Mouse (Mus musculus): ENCODE data around the gene Olfr586. TPM values are rescaled to one million over a fixed set of nuclear protein-coding genes. Genes with fewer than 3 reads are reported as not detected.

Gene Olfr586
- not detected in 2 replicates for polyA plus RNA-seq (2011; ENCODE audit: insufficient read length, low read depth, missing spikeins)

GRCm38 (mm10) chr7:103125538-103125937, at the start of gene Olfr586:
Olfr586 (minus strand) TSS chr7:103125638.
- H3K27ac ChIP-seq (ENCODE audit: insufficient read depth, low read length) = no peak within 1 kb of the TSS

GRCm38 (mm10) chr7:103169697-103170096, 44.3 kb upstream of the Olfr586 start:
- TF ChIP-seq CTCF (IDR thresholded peaks at IDR 0.05; ENCODE audit: borderline replicate concordance, insufficient read depth, low read length) = no peak
- no peak for TF ChIP-seq POLR2A (IDR thresholded peaks at IDR 0.05; ENCODE audit: low read depth, low read length)
- no peaks in the 10 kb centered on the region for H3K4me1 ChIP-seq (ENCODE audit: control insufficient read depth, insufficient read depth, low read length)
- H3K27ac ChIP-seq (ENCODE audit: insufficient read depth, low read length) = no peak overlapping the region
- H3K4me3 ChIP-seq (ENCODE audit: insufficient read depth, low read length) = no peak overlapping the region

More at GRCm38 (mm10) chr7:103125538-103125937, at the start of gene Olfr586:
- TF ChIP-seq POLR2A (IDR thresholded peaks at IDR 0.05; ENCODE audit: low read depth, low read length) = no peak
- no peak for TF ChIP-seq CTCF (IDR thresholded peaks at IDR 0.05; ENCODE audit: borderline replicate concordance, insufficient read depth, low read length)
- Histone ChIP-seq H3K4me1 (ENCODE audit: control insufficient read depth, insufficient read depth, low read length) (no peaks in the 10 kb centered on the region), H3K4me3 (ENCODE audit: insufficient read depth, low read length) (no peak within 1 kb of the TSS)

- TF ChIP-seq CTCF (IDR thresholded peaks at IDR 0.05; ENCODE audit: borderline replicate concordance, insufficient read depth, low read length) (no peak), POLR2A (IDR thresholded peaks at IDR 0.05; ENCODE audit: low read depth, low read length) (no peak)
- H3K27ac ChIP-seq (ENCODE audit: insufficient read depth, low read length) = no peak within 1 kb of the TSS
- H3K4me1 ChIP-seq (ENCODE audit: control insufficient read depth, insufficient read depth, low read length) = no peaks in the 10 kb centered on the region
- no peak within 1 kb of the TSS for H3K4me3 ChIP-seq (ENCODE audit: insufficient read depth, low read length)
Measured at GRCm38 (mm10) chr7:103156256-103156655, 30.8 kb upstream of the Olfr586 start, which contains the start of gene Olfr589. Olfr589 (minus strand) TSS chr7:103156356.

GRCm38 (mm10) chr7:103140579-103140978, 15.1 kb upstream of the Olfr586 start, which contains the start of gene Olfr588-ps1:
Olfr588-ps1 (plus strand) TSS chr7:103140879.
- Histone ChIP-seq H3K4me1 (ENCODE audit: control insufficient read depth, insufficient read depth, low read length) (no peaks in the 10 kb centered on the region), H3K4me3 (ENCODE audit: insufficient read depth, low read length) (no peak within 1 kb of the TSS), H3K27ac (ENCODE audit: insufficient read depth, low read length) (no peak within 1 kb of the TSS)
- TF ChIP-seq CTCF (IDR thresholded peaks at IDR 0.05; ENCODE audit: borderline replicate concordance, insufficient read depth, low read length) = no peak
- no peak for TF ChIP-seq POLR2A (IDR thresholded peaks at IDR 0.05; ENCODE audit: low read depth, low read length)

GRCm38 (mm10) chr7:103119406-103119805, 6.0 kb downstream of the Olfr586 start:
- Histone ChIP-seq H3K4me1 (ENCODE audit: control insufficient read depth, insufficient read depth, low read length) (no peaks in the 10 kb centered on the region), H3K4me3 (ENCODE audit: insufficient read depth, low read length) (no peak overlapping the region), H3K27ac (ENCODE audit: insufficient read depth, low read length) (no peak overlapping the region)
- no peak for TF ChIP-seq POLR2A (IDR thresholded peaks at IDR 0.05; ENCODE audit: low read depth, low read length)
- no peak for TF ChIP-seq CTCF (IDR thresholded peaks at IDR 0.05; ENCODE audit: borderline replicate concordance, insufficient read depth, low read length)

GRCm38 (mm10) chr7:103097420-103097819, 28.0 kb downstream of the Olfr586 start, which contains the start of gene Olfr585:
Olfr585 (plus strand) TSS chr7:103097720.
- Histone ChIP-seq H3K4me3 (ENCODE audit: insufficient read depth, low read length) (no peak within 1 kb of the TSS), H3K27ac (ENCODE audit: insufficient read depth, low read length) (no peak within 1 kb of the TSS), H3K4me1 (ENCODE audit: control insufficient read depth, insufficient read depth, low read length) (no peaks in the 10 kb centered on the region)
- no peak for TF ChIP-seq POLR2A (IDR thresholded peaks at IDR 0.05; ENCODE audit: low read depth, low read length)
- TF ChIP-seq CTCF (IDR thresholded peaks at IDR 0.05; ENCODE audit: borderline replicate concordance, insufficient read depth, low read length) = no peak

- TF ChIP-seq CTCF (IDR thresholded peaks at IDR 0.05; ENCODE audit: borderline replicate concordance, insufficient read depth, low read length) (no peak), POLR2A (IDR thresholded peaks at IDR 0.05; ENCODE audit: low read depth, low read length) (no peak)
- no peaks in the 10 kb centered on the region for H3K4me1 ChIP-seq (ENCODE audit: control insufficient read depth, insufficient read depth, low read length)
- H3K4me3 ChIP-seq (ENCODE audit: insufficient read depth, low read length) = no peak within 1 kb of the TSS
- no peak within 1 kb of the TSS for H3K27ac ChIP-seq (ENCODE audit: insufficient read depth, low read length)
Measured at GRCm38 (mm10) chr7:103081585-103081984, 43.9 kb downstream of the Olfr586 start, which contains the start of gene Olfr584. Olfr584 (plus strand) TSS chr7:103081885.

Other genes with a start within 250 kb of the Olfr586 start
- gene Olfr568, start 248.5 kb downstream of the Olfr586 start, polyA plus RNA-seq (2011; ENCODE audit: insufficient read length, low read depth, missing spikeins) = not detected in 2 replicates
- not detected in 2 replicates for gene Olfr569, start 234.8 kb downstream of the Olfr586 start, polyA plus RNA-seq (2011; ENCODE audit: insufficient read length, low read depth, missing spikeins)
- gene Olfr570, start 231.1 kb downstream of the Olfr586 start, polyA plus RNA-seq (2011; ENCODE audit: insufficient read length, low read depth, missing spikeins) = not detected in 2 replicates
- gene Olfr571, start 208.1 kb downstream of the Olfr586 start, polyA plus RNA-seq (2011; ENCODE audit: insufficient read length, low read depth, missing spikeins) = 0.21 TPM in 1 of 2 replicates, not detected in the other
- gene Olfr572, start 201.2 kb downstream of the Olfr586 start, polyA plus RNA-seq (2011; ENCODE audit: insufficient read length, low read depth, missing spikeins) = not detected in 2 replicates
- gene Olfr573-ps1, start 183.1 kb downstream of the Olfr586 start, polyA plus RNA-seq (2011; ENCODE audit: insufficient read length, low read depth, missing spikeins) = not detected in 2 replicates
- not detected in 2 replicates for gene Olfr574, start 177.2 kb downstream of the Olfr586 start, polyA plus RNA-seq (2011; ENCODE audit: insufficient read length, low read depth, missing spikeins)
- not detected in 2 replicates for gene Olfr575, start 166.9 kb downstream of the Olfr586 start, polyA plus RNA-seq (2011; ENCODE audit: insufficient read length, low read depth, missing spikeins)
- gene Olfr576, start 163.0 kb downstream of the Olfr586 start, polyA plus RNA-seq (2011; ENCODE audit: insufficient read length, low read depth, missing spikeins) = not detected in 2 replicates
- gene Olfr577, start 149.7 kb downstream of the Olfr586 start, polyA plus RNA-seq (2011; ENCODE audit: insufficient read length, low read depth, missing spikeins) = not detected in 2 replicates
- gene Olfr578, start 136.3 kb downstream of the Olfr586 start, polyA plus RNA-seq (2011; ENCODE audit: insufficient read length, low read depth, missing spikeins) = not detected in 2 replicates
- gene Olfr582, start 87.6 kb downstream of the Olfr586 start, polyA plus RNA-seq (2011; ENCODE audit: insufficient read length, low read depth, missing spikeins) = not detected in 2 replicates
- not detected in 2 replicates for gene Olfr583, start 74.3 kb downstream of the Olfr586 start, polyA plus RNA-seq (2011; ENCODE audit: insufficient read length, low read depth, missing spikeins)
- not detected in 2 replicates for gene Olfr584, start 43.8 kb downstream of the Olfr586 start, polyA plus RNA-seq (2011; ENCODE audit: insufficient read length, low read depth, missing spikeins)
- gene Olfr585, start 27.9 kb downstream of the Olfr586 start, polyA plus RNA-seq (2011; ENCODE audit: insufficient read length, low read depth, missing spikeins) = not detected in 2 replicates
- gene Olfr588-ps1, start 15.2 kb upstream of the Olfr586 start, polyA plus RNA-seq (2011; ENCODE audit: insufficient read length, low read depth, missing spikeins) = not detected in 2 replicates
- gene Olfr589, start 30.7 kb upstream of the Olfr586 start, polyA plus RNA-seq (2011; ENCODE audit: insufficient read length, low read depth, missing spikeins) = not detected in 2 replicates
- not detected in 2 replicates for gene Olfr591, start 52.7 kb upstream of the Olfr586 start, polyA plus RNA-seq (2011; ENCODE audit: insufficient read length, low read depth, missing spikeins)
- not detected in 2 replicates for gene Olfr592, start 59.2 kb upstream of the Olfr586 start, polyA plus RNA-seq (2011; ENCODE audit: insufficient read length, low read depth, missing spikeins)
- gene Olfr593, start 86.2 kb upstream of the Olfr586 start, polyA plus RNA-seq (2011; ENCODE audit: insufficient read length, low read depth, missing spikeins) = not detected in 2 replicates
- not detected in 2 replicates for gene Olfr594, start 91.4 kb upstream of the Olfr586 start, polyA plus RNA-seq (2011; ENCODE audit: insufficient read length, low read depth, missing spikeins)
- gene Usp17ld, start 126.9 kb upstream of the Olfr586 start, polyA plus RNA-seq (2011; ENCODE audit: insufficient read length, low read depth, missing spikeins) = not detected in 2 replicates
- not detected in 2 replicates for gene Olfr596, start 180.0 kb upstream of the Olfr586 start, polyA plus RNA-seq (2011; ENCODE audit: insufficient read length, low read depth, missing spikeins)
- not detected in 2 replicates for gene Olfr597, start 190.7 kb upstream of the Olfr586 start, polyA plus RNA-seq (2011; ENCODE audit: insufficient read length, low read depth, missing spikeins)
- not detected in 2 replicates for gene Olfr598, start 197.9 kb upstream of the Olfr586 start, polyA plus RNA-seq (2011; ENCODE audit: insufficient read length, low read depth, missing spikeins)
- not detected in 2 replicates for gene Olfr599, start 210.3 kb upstream of the Olfr586 start, polyA plus RNA-seq (2011; ENCODE audit: insufficient read length, low read depth, missing spikeins)
- not detected in 2 replicates for gene Olfr600, start 224.0 kb upstream of the Olfr586 start, polyA plus RNA-seq (2011; ENCODE audit: insufficient read length, low read depth, missing spikeins)
- gene Olfr601, start 237.0 kb upstream of the Olfr586 start, polyA plus RNA-seq (2011; ENCODE audit: insufficient read length, low read depth, missing spikeins) = not detected in 2 replicates